Mouse (Mus musculus): ENCODE results near the gene Ccser2. TPM values are rescaled to one million over a fixed set of nuclear protein-coding genes. Genes with fewer than 3 reads are reported as not detected.
A peak's percentile ranks its signal among the peaks of the same experiment; 100 is the strongest.
"Not testable (repeated sequence)": the region's sequence is repeated elsewhere in the genome, so short reads cannot be mapped to it uniquely, and the experiment has no call there.

The Ccser2 gene
- 10 to 100 TPM; 15.0 to 26.6 TPM for polyA plus RNA-seq (2017; shearing (Covaris generic))

GRCm38 (mm10) chr14:36968628-36969147, at the start of gene Ccser2:
TSS of gene Ccser2 (minus strand) at chr14:36968777.
- peak; percentile 90 for ATAC-seq

- ATAC-seq: no peak
Observed at GRCm38 (mm10) chr14:37015894-37016293, 47.3 kb upstream of the Ccser2 start.

DNA sequence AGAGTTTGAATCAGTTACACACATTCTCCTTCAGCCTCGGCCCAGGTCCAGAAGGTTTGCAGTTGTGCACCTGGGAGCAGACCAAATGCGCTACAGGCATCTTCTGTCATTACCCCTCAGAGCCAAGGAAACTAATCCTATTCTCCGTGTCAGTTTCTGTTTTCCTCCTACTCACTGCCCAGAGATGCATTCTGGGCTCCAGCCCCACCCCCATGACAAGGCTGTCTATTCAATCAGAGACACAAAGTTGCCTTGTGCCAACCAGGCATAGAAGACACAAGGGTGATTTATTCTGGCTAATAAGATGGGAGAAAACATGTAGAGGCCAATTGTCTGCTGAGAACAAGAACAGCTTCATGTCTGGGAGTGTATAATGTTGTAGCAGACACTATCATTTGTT, 45.1 kb upstream of the Ccser2 start:
- no peak for ATAC-seq

- no peak for ATAC-seq
Observed at GRCm38 (mm10) chr14:37009686-37010085, 41.1 kb upstream of the Ccser2 start.

- no peak for ATAC-seq
Observed at GRCm38 (mm10) chr14:37006489-37006888, 37.9 kb upstream of the Ccser2 start.

- ATAC-seq: no peak
Observed at GRCm38 (mm10) chr14:37005865-37006264, 37.3 kb upstream of the Ccser2 start.

- no peak for ATAC-seq
Observed at GRCm38 (mm10) chr14:37003431-37004095, 35.0 kb upstream of the Ccser2 start.

- no peak for ATAC-seq
Observed at GRCm38 (mm10) chr14:37002852-37003251, 34.3 kb upstream of the Ccser2 start.

DNA sequence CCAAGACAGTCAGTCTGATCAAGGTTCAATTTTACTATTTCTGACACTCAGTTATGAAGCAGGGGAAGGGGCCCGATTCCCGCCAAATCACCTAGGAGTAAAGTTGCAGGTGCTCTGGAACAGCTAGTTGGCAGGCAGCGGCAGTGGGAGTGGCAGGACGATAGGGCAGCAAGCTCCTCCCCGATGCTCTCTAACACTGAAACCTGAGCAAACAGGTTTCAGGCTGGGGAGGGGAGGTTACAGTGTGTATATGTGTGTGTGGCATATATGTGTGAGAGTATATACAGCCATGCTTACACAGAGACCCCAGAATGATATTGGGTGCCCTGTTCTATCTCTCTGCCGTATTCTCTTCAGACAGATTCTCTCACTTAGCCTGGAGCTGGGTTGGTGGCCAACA, 32.2 kb upstream of the Ccser2 start:
- not testable (repeated sequence) for ATAC-seq

DNA sequence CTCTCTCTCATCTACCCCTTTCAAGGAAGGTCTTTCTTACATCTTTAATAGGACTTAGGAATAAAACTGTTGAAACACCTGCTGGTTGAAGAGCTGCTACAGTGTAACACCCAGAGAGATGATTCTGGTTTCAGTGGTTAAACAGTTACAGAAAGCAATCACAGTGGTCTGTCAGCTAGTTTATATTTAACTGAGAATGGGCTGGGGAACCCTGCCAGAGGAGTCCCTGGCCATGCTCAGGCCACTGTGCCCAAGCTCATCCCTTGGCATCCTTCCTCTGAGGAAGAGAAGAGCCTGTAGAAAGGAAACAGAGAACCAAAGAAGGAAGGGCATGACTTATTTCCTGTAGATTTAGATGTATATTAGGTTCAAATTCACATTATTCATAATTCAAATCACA, 21.2 kb upstream of the Ccser2 start:
- no peak for ATAC-seq

DNA sequence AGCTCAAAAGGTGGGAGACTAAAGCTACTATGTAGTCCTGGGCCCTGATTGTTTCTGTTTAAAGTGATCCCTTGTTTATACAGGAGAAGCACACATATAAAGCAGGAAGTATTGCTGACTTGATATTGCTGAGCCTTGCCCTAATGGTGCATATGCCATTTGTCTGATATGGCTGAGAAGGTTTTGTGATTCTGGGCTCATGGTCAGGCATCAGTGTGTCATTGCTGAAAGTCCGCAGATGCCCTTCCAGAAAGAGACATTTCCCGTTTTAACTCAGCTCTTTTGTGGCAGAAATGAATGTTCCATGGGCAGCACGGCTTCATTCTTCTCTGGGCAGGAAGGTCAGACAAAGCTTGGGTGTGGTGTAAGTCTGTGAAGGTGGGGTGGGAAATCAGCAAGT, 17.1 kb upstream of the Ccser2 start:
- no peak for ATAC-seq

DNA sequence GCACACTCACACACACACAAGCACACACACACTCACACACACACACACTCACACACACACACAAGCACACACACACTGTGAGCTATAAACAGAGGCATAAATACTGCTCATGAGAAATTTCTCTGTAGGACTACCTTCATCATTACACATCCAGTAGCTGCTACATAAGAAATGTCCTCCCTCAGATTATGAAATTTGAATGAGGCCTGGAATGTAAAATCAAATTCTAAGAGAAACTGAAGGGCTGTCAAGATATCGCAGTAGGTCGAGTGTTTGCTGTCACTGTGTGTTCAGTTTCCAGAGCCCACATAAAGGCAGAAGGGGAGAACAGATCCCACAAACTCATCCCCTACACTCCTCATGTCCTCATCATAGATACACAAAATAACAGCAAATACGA, 6.4 kb upstream of the Ccser2 start:
- ATAC-seq: no peak

DNA sequence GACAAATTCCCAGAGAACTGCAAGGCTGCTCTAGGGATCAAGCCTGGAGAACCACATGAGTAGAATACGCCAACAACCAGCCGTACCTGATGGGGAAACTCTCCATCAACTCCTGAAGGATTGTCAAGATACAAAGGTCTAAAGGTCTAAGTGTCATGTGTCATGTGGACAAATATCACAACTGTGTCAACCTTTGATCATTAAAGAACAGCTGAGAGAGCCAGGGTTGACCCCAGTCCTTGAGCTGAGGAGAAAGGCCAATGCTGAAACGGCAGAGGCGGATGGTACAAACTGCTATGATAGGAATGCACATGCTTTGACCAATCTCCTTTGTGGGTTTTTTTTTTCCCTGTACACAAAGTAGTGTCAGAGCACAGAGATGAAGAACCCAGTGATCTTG, 2.6 kb upstream of the Ccser2 start:
- ATAC-seq: no peak

GRCm38 (mm10) chr14:36969861-36970420, 1.4 kb upstream of the Ccser2 start:
- ATAC-seq: no peak

- ATAC-seq: peak; percentile 70
Observed at GRCm38 (mm10) chr14:36968076-36968627, 425 bp downstream of the Ccser2 start.

DNA sequence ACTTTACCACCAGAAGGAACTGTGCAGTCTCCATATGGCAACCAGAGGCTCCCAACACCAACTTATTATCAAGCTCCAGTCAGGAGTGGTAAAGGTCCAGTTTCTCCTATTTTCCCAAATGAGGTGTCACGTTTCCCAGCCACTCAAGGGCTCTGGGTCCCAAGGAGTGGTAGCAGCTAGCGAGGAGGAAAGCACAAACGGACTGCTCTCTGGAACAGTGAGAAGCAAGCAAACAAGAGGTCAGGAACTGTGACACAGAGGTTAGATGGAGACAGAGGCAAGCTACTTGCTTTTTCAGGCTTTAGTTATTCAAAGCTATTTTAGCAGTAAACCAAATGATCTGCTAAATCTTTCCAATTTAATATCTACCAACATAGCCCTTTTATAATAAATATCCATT, 3.2 kb downstream of the Ccser2 start:
- no peak for ATAC-seq

DNA sequence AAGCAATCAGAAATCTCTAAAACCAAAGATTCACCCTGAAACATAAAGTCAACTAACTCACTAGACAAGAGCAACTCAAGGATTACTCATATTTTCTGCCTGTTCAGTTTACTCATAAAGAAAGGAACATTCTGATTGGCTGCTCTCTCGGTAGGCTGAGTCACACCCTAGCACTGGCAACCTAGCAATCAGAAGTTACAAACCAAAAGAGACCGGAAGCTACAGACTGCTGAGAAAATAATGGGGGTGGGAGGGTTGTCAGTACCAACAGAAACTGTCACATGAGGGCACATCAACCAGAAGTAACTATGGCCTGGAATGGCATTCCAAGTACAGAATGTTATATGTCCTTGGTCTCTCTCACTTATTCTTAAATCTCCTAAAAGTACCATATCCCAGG, 6.1 kb downstream of the Ccser2 start:
- peak; percentile 99 for ATAC-seq

GRCm38 (mm10) chr14:36957719-36958118, 10.9 kb downstream of the Ccser2 start:
- no peak for ATAC-seq

- no peak for ATAC-seq
Observed at GRCm38 (mm10) chr14:36957261-36957660, 11.3 kb downstream of the Ccser2 start.

- no peak for ATAC-seq
Observed at GRCm38 (mm10) chr14:36956717-36957116, 11.9 kb downstream of the Ccser2 start.

DNA sequence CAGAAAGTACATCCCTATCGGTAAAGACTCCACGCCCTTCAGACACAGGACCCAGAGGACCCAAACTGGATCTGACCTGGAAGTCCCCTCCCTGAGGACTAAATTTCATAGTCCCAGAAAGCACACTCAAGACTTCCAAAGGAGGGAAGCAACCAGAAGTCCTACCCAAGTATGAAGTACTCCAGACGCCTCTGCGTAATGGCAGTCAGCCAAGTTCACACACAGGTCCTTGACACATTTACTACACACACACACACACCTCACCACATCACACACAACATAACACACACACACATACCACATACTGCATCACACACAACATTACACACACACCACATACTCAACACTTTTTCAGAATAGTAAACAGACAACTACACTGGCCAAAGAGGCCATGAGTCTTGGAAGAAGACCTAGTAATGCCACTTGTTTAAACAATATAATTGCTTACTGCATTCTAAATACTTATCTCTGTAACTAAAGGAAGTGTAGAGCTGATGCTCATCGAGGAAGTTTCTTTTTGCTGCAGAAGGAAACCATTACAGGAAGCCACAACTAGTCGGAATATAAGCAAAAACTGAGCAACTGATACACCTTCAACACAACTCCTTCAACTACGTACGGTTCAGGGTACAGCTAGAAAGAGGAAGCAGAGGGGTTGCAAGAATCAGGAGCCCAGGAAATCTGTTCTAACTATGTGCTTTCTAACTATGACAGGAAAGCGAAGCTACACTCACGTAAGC, 15.7 kb downstream of the Ccser2 start:
- ATAC-seq: peak; percentile 71

DNA sequence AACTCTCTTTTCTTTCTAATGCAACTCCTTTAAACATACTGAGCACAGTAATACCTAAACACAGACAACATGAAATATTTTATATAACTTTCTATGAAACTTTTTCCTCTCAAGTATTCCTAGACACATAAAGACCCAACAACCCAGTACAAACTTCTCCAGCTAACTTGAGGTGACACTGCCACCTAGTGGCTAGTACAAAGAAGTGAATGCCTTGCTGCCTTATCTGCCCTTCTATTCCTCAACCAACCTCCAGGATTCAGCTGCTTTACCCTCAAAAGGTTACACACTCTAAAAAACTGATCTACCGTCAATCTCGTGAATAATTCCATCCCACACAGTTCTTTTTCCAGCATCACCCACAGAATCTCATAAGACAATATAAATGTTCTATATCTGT, 16.4 kb downstream of the Ccser2 start:
- peak; percentile 65 for ATAC-seq

GRCm38 (mm10) chr14:36942716-36943115, 25.9 kb downstream of the Ccser2 start:
- peak; percentile 70 for ATAC-seq
